Mouse (Mus musculus) right cerebral cortex, adult 18-20 months (tissue): ENCODE measurements at regions not wholly inside any gene's neighbourhood (a gene's known extent, or its start where the extent isn't known, plus 50 kb on each side); places are given as distances from the start of the nearest gene placed in this dataset.
A peak's percentile ranks its signal among the peaks of the same experiment; 100 is the strongest.

Experiments used
- DNase-seq: peaks from one replicate; pipeline ENCODE4 v3.0.0; 2022; ENCODE audit warnings: mixed read lengths

DNA sequence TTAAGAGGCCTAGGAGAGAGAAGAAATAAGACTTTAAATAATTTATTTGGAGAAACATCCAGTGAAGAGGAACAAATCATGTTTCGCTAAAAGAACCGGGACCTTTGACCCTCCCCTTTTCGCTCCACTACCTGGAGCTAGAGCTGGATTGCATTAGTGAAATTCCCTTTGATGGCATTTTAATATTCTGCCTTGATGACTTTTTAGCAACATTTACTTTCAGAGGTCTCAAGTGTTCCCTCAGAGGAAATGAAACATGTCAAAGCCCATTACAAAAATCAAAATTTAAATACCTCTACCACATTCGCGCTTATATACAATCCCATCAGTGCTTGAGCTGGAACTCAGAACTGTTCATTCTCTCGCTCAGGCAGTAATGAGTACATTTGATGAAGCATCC is 297.0 kb upstream of the Gm10295 start:
- no peak for DNase-seq

DNA sequence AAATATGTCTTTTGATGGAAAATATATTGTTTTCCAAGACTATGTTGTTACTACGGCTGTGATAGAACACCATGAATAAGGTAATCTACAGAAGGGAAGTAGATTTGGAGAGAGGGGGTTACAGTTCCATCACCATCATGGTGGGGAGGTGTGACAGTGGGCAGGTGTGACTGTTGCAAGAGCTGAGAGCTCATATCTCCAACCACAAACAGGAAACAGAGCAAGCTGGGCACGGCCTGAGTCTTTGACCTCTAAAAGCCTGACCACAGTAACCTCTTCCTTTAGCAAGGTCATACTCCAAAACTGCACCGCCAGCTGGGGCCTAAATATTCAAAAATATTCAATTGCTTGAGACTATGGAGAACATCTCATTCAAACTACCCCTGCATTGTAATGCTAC is 295.7 kb upstream of the Gm10295 start:
- DNase-seq = no peak

DNA sequence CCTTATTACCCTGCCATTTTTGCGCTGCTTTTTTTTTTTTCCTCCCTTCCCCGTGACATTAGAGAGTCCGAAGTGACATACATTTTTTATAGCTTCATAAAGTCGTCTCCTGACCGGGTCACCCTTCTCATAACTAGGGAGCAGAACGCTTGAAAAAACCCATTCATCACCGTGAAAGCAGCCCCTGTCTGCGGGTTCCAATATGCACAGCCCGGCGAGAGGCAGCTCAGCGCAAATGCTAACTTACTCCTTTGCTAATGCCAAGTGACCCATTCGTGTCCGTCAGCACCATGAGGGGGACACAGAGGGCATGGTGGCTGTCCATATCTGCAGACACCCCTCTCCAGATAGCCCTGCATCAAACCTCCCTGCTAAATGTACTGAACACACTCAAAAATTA is 271.8 kb upstream of the Gm10295 start:
- DNase-seq = no peak

DNA sequence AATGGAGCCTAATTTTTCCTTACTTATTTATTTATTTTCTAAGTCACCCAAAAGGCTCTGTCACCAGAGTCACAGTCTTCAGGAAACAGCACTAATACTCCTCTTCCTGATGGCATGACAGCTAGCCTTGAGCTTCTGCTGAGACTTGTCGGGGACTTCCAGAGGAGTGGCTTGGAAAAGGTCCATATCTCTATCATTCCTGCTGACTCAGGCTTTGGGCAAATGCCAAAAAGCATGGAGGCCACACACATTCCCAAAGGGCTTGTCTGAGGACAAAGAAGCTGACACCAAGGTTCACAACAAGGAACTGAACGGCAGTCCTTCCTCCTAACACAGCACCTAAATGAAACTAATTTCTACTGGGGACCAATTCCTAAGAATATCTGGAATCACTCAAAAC is 251.9 kb upstream of the Gm10295 start:
- no peak for DNase-seq

DNA sequence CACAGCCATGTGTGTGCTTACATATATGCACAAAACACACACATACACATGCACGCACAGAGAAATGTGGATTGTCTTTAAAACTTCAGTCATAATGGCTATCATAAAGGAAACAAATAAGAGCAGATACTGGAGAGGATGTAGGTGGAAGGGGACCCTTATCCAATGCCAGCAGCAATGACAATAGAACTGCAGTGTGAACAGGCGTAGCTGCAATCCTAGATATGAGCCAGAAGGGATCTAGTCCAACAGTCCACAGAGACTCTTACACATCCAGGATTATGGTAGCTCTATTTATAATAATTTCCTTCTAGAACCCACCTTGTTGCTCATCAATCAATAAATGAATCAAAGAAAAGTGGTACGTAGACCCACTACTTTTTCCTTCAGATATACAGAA is 245.5 kb upstream of the Gm10295 start:
- DNase-seq = no peak

DNA sequence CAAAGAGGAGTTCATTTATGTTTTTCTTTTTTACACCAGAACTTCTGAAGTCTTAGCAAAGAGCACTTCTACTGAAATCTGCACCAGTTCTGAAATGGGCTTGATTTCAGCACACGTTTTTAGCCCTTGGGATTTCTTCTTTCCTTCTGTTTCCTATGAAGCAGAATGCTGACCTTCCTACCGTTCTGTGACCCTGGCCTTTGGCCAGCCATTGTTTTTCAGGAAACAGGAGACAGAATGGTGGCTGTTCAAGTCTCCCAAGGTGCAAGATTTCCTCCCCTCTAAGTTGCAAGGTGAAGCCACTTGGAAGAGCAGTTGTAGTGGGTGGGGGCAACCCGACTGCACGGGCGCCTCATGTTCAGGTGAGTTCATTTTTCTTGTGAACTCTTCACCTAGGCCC is 236.3 kb upstream of the Gm10295 start:
- no peak for DNase-seq

DNA sequence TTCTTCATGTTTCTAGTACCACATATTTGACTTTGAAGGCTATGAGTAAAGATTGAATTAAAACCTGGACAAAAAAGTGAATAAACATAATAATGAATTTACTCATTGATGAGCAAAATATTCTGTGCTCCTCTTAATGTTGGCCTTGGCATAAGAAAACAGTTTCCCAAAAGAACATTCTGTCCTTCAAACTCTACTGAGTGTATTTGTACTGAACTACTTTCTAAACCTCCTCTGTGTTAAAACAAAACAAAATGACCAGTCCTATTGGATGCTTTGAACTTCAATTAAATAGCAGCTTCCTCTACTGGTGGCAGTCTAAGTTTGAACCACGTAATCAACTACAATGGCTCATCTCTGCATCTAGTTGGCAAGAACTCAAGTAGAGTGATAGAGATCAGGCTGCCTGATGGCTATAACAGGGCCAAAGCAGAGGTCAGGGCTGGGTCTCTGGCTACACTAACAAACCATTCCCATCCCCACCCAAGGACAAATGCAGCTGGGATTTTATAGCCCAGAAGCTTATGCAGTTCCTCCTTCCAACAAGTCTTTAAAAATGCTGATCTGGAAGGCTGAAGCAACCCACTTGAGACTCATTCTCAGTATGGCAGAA is 232.3 kb upstream of the Gm10295 start:
- no peak for DNase-seq

DNA sequence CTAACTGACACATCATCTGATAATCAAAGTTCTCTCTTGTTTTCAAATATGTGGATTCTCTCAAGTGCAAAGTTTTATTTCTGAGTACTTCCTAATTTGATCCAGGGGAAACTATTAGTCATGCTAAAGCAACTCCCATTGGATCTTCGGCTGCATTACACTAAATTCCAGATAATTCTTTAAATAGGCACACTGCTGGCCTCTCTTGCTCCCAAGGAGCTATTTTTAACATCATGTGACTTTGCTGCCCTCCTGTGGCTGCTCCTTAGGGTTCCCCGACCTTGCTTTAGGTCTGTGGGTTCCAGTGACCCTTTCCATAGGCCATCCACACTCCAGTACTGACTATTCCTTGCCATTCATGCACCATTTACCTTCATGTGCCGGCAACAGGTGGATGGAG is 230.5 kb upstream of the Gm10295 start:
- no peak for DNase-seq

DNA sequence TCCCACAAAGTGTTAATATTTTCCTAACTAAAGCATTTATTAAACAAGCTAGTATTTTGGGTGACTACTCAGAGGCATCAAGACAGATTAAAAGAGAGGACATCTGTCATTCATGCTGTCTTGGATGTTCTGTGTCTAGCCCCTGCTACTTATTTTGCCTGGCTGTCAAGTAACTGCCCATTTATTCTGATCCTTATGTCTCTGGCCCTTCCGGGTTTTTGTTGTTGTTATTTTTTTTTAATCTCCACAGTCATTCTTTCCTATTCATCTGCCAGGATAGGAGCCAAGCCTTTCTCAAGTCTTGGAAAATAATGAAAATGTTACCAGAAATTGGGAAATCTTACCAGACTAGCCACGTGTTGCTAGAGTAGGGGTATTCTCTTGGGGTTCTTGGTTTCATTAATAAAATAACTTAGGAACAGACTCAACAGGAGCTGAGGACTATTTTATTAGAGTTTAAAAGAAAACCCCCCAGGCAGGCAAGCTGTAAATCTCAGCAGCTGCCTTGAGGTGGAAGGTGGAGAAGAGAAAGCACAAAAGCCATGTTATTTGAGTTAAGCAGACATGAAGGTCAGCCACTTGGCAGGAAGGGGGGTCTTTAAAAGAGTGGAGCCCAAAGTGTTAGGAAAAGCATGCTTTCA is 209.1 kb upstream of the Gm10295 start:
- DNase-seq = no peak

DNA sequence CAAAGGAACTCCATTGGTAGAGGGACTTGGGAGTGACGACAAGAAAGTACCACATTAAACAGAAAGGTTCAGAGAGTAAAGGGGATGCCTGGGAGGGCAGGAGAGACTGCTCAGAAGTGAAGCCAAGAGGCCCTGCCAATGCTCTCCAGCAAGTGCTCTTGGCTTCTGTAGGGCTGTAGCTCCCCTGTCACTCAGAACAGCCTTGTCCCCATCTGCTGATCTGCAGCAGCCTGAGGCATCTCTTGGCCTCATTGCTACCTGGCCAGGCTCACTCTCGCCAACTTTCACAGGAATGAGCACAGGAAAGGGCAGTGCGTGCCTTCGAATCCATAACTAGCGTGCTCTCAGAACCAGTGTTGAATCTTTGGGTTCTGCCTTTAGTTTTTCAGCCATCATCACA is 205.2 kb upstream of the Gm10295 start:
- no peak for DNase-seq

DNA sequence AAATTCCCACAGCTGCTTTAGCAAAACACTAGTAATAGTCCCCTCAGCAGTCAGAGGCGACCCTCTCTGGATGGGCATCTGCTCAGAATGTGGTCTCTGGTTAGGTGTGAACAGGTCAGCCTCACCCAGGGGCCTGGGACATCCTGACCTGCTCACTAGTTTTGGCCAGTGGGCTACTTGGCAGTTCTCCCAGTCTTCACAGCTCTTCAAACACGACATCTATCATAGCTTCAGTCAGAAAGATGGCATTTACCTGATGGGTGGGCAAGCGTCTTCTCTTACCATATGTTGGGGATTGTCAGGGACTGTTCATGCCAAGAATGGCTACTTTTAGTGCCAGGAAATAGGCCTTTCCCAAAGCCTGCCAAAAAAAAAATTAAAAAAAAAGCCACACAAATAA is 204.2 kb upstream of the Gm10295 start:
- DNase-seq = no peak

DNA sequence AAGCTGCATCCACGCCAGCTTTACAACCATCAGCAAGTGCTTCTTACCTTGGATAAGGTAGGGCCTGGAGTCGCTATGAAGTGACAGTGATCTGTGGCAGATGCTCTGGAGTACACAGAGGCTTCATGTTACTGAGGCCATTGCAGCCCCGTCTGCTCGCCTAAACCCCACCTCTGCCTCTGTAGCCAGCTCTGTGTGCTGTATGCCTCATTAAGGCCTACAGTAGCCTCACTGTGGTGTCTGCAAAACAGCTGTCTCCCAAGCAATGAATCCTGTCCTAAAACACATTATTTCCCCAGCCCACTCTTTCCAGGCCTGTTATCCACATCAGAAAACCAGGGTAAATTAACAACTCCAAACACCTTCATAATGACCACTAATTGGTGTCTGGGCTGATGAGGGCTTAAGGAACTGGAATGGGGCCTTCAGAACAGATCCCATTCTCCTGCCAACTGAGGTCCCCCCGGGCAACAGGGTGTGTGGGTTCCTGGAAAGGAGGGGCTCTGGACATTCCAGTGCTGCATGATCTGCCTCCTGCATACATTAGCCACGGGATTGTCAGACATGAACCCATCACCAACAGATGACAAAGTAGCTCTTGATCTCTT is 195.4 kb upstream of the Gm10295 start:
- no peak for DNase-seq

DNA sequence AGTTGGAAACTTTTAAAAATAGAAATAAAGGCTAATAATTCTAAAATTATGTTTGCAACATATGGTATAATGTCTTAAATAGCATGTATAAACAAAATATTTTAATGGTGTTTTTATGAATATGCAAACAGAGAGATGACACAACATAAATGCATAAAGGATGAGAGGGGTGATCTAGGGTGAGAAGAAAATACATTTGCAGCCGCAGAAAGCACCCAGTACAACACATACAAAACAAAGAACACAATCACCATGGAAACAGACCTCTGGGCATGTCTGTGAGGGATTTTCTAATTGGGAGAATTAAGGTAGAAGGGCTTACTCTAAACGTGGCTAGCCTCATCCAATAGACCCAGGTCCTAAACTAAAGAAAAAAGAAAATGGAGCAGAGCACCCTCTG is 190.2 kb upstream of the Gm10295 start:
- no peak for DNase-seq

DNA sequence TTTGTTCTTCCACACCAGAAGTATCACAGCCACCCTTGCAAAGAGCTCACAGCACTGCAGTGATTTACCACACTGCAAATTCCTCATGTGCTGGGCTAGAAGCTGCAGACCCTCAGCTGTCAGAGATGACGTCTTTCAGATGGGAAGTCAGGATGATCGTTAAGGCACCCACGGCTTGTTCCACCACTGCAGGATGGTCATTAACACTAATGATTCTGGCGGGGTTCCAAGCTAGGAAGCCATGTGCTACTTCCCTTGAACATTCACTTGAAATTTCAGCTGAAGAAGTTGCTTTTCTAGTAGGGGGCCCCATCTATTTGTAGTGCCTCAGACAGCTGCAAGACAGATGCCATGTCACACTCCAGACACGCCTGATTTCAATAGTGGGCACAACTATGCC is 181.8 kb upstream of the Gm10295 start:
- no peak for DNase-seq

DNA sequence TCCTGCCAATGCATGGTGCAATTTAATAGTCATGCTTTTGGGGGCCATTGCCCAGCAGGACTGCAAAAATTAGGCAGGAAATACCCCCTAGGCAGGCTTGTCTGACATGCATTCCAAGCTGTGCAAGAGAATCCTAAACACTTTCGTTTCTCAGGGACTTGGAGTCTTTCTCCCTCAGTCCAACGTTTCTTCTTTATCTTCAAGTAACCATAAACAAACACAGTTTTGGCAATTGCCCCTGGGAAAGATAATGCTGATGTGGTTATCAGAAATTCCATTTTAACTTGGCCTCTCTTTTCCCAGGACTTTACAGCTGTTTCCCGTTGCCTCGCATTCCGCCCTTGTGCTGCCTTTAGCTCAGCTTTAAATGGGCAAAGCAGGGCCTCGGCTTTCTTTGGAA is 180.2 kb upstream of the Gm10295 start:
- DNase-seq = no peak

DNA sequence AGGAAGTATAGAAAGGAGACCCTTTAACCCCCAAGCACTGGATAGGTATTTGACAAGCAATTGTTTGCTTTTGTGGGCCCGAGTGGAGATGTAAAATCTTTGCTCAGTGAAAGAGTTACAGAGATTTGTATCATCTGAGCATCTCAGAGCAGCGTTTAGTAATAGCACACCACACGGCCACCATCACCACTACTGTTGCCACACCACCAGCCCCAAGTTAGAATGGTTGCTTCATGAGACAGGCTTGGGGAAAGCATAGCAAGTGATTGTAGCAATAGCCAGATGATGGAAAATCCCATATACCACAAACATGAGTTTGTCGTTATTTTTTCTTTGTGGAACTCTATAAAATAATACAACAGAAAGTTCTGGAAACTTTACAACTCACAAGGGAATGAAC is 179.6 kb upstream of the Gm10295 start:
- no peak for DNase-seq

DNA sequence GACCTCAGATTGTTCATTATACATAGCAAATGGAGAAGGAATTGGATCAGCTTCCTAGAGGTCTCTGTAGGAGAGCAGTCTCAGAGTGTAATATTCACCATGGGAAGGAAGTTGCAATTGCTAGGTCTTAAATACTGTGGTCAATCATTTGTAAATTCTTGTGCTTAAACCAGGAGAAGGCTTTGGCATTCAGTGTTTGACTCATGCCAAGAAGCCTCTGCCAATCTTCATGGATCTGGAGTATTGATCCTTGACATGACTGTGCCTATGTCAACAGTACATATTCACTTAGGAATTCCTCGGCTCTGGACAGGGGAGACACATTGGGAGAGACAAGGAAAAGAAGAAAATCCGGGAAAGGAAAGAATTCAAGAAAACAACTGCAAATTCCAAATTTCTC is 174.9 kb upstream of the Gm10295 start:
- DNase-seq = no peak

DNA sequence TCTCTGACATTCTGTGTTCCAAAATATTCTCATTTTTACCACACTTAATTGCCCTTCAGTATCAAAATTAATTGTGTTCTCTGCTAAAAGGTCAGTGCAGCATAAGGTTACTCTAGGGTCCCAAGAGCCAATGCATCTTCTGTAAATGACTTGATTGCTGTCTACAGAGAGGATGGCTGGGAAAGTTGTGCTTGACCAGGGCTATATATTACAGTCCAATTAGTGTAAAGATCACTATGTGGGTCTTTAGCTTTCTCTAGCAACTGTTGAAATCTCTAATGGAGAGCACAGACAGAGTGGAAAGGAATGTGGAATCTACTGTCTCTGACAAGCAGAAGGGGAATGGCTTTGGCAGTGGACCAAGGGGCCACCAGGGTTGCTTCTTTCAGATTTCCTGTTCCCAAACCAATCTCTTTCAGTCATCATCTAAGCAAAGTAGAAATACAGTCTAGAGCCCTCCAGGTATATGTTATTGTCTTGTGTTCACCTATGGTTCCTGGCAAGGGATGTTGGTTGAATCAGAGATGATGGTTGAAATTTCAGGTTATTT is 173.4 kb upstream of the Gm10295 start:
- DNase-seq = no peak

DNA sequence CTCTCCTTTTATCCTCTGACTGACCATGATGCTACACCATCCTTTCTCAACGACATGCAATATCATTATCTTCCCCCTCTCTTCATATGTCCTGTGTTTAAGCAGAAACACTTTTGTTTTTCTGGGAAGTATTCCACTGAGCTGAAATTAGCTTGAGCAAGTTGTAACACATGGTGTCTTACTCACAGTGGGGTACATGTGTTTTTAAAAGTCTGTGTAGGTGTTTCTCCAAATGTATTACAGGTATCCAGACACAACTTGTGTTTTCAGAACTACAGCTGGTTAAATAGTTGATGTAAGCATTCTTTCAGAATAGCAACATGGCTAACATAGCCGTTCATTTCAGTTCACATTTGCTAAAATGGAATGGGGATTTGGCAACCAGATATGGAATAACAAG is 172.8 kb upstream of the Gm10295 start:
- DNase-seq = no peak

DNA sequence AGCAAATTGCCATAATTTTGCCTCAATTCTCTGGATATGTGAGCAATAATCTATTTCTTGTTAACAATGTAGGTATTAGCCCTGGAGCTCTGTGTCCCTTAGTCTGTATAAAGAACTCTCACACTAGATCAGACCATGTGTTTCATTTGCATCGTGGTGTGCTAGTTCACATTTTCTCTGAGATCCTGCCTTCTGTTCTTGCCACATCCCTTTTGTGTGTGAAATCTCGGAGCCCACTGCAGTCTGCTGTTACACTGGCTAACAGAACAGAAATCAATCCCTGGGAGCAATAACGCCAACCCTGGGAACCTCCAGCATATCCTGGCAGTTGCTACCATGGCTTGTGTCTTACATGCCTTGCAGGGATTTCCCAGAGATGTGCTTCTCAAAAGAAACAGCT is 156.1 kb upstream of the Gm10295 start:
- no peak for DNase-seq

DNA sequence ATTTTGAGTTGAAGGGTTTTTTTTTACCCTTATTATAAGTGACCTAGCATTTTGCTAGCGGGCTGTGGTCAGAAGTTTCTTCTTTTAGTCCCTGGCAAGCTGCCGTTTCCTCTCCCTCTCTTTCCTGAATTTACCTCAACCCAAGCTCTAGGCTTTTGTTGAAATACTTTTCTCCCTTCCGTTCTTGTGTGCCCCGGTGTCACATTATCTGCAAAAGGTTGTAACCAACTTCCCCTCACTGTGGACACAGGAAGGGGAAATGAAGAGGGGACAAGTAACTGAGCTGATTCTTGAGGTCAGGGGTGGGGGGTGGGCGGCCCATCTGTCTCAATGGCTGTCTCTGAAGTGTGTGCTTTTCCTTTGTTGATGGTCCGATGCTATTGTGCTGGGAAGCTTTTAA is 149.4 kb upstream of the Gm10295 start:
- DNase-seq = no peak

DNA sequence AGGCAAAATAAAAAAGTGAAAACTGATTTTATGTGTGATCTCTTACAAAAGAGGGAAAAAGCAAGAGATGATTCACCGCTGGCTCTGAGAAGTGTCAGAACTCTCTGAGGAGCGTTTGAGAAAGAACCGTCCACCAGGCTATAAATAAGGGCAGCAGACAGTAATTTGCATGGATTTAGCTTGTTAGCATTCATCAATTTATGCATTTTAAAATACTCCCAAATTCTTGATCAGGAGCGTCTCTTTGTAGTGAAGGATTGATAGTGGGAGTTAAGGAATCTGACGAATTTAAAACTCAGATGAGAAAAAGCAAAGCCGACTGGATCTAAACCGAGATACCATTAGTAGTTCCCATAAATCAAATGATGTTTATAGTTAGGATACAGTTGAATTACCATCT is 146.8 kb upstream of the Gm10295 start:
- no peak for DNase-seq

DNA sequence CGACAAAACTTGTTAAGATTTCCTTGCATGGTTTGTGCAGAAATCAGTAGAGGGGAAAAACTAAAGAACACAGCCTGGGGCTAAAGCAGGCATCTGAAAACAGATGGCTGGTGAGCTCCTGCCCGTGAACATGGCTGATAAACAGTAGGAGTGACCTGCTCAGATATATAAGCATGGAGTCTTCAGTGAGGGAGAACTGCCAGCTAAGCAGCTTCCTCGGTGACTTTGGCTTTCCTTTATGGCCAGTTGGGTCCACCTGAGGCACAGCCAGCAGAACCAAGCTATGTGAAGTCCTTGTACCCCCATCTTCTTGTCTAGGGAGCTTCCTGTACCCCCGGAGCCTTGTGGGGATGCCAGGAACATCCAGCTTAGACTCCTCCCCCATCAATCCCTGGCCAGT is 139.8 kb upstream of the Gm10295 start:
- DNase-seq = no peak

DNA sequence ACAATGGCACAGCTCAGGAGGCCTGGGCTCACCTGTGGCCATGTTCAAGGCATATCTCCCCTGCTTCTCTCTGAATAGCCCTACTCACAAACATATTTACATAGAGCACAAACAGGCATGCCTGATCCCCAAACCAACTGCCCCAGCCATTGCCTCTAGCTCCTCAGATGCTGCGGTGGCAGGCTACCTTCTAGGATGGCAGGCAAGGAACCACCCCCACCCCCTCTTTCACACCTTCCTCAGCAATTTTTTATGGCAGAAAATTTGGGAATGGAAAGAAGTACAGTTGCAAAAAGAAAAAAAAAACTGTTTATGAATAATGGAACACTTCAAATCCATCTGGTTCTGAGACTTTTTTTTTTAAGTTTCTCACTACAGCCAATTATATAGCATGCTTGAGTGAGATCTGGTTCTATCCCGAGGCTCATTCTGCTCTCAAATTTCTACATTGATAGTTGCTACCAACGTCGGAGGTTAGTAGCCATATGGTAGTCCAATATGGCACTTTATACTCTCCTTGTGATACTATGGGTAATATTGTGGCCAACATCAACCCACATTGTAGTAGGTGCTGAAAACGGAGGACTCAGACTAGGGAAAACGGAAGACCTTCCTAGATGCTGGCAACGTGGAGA is 136.8 kb upstream of the Gm10295 start:
- peak; percentile 19 for DNase-seq
